ENCODE assay signal across 9 mouse cellular contexts in genomic region chr15:102987124-102987833, GRCm38 (mm10). TPM values are rescaled to one million over a fixed set of nuclear protein-coding genes. Genes with fewer than 3 reads are reported as not detected.
DNase-seq lines count a peak whose midpoint lies in the region; ATAC-seq lines count a peak whose summit lies in the region.
"Had no signal": no experiment of that assay in that cellular context is flagged by ENCODE, and none has a peak within 500 bp of the region (broad histone marks: within the 10 kb centered on the region; RNA-seq: fewer than 3 reads in every experiment).

No protein-coding gene starts in this region.

- WGBS in hindbrain, embryonic 12.5 days = 3% methylated on average over 21 of the region's 21 CpGs

- 0 out of 2 replicates have a peak, but pooled peaks cover 3% of the 10 kb centered on the region for H3K4me1 ChIP-seq in hindbrain, embryonic 12.5 days
- H3K4me1 ChIP-seq: midbrain, embryonic 12.5 days had no signal

- DNase-seq in Muller cell, postnatal 12 days (ENCODE audit: inconsistent ontology term) = peak; percentile 72
- peak; percentile 66 for DNase-seq in layer of hippocampus, adult 9-11 months
- DNase-seq in lung, postnatal 4 days = peak; percentile 86 to 92
- DNase-seq in right cerebral cortex, adult 18-20 months = peak; percentile 78
- peak; percentile 81 to 93 for DNase-seq in urinary bladder, adult 18-20 months (ENCODE audit: low spot score in 2 of 2)

- ATAC-seq in cerebellum, adult (ENCODE audit: insufficient number of reproducible peaks, low FRiP score, low TSS enrichment) = peak; percentile 52; the same call in 1 of the 2 replicates
- ATAC-seq in frontal cortex, adult (ENCODE audit: low TSS enrichment) = 0 out of 2 replicates have a peak, but pooled peaks have one; percentile 47
- peak; percentile 48 for ATAC-seq in hindbrain, embryonic 12.5 days (ENCODE audit: low FRiP score)

- H3K27me3 ChIP-seq in hindbrain, embryonic 12.5 days = peaks cover 100% of the 10 kb centered on the region

- no peak overlapping the region for H3K9ac ChIP-seq in hindbrain, embryonic 12.5 days
- H3K9ac ChIP-seq: midbrain, embryonic 12.5 days had no signal

- H3K36me3 ChIP-seq in hindbrain, embryonic 12.5 days = no peaks in the 10 kb centered on the region
- H3K36me3 ChIP-seq: midbrain, embryonic 12.5 days had no signal

- no peak overlapping the region for H3K4me2 ChIP-seq in hindbrain, embryonic 12.5 days (replicated peaks)
- H3K4me2 ChIP-seq: midbrain, embryonic 12.5 days had no signal

- H3K4me3 ChIP-seq in hindbrain, embryonic 12.5 days = no peak overlapping the region
- H3K4me3 ChIP-seq: midbrain, embryonic 12.5 days had no signal

- H3K27ac ChIP-seq in hindbrain, embryonic 12.5 days = no peak overlapping the region
- H3K27ac ChIP-seq: midbrain, embryonic 12.5 days had no signal

- no peaks in the 10 kb centered on the region for H3K9me3 ChIP-seq in hindbrain, embryonic 12.5 days (replicated peaks)
- H3K9me3 ChIP-seq: midbrain, embryonic 12.5 days had no signal

RNA-seq across cellular contexts. Expression of gene Hoxc8, which starts 3.1 kb away (rescaled TPM):
- not detected in 2 replicates for polyA plus RNA-seq in hindbrain, embryonic 12.5 days (2016; fragmentation: Nextera tagmentation; extraction: Ambion mirVana)
- polyA plus RNA-seq: midbrain, embryonic 12.5 days had no signal

RNA-seq across cellular contexts. Expression of gene Hoxc6, which starts 10.8 kb away (rescaled TPM):
- 2.1 and 2.3 TPM in 2 replicates for polyA plus RNA-seq in hindbrain, embryonic 12.5 days (2016; fragmentation: Nextera tagmentation; extraction: Ambion mirVana)
- polyA plus RNA-seq: midbrain, embryonic 12.5 days had no signal

RNA-seq across cellular contexts. Expression of gene Hoxc9, which starts 11.0 kb away (rescaled TPM):
- not detected in 2 replicates for polyA plus RNA-seq in hindbrain, embryonic 12.5 days (2016; fragmentation: Nextera tagmentation; extraction: Ambion mirVana)
- polyA plus RNA-seq: midbrain, embryonic 12.5 days had no signal

RNA-seq across cellular contexts. Expression of gene Hoxc5, which starts 20.0 kb away (rescaled TPM):
- 20.2 and 37.0 TPM in 2 replicates for polyA plus RNA-seq in hindbrain, embryonic 12.5 days (2016; fragmentation: Nextera tagmentation; extraction: Ambion mirVana)
- polyA plus RNA-seq: midbrain, embryonic 12.5 days had no signal

RNA-seq across cellular contexts. Expression of gene Hoxc10, which starts 20.7 kb away (rescaled TPM):
- not detected in 2 replicates for polyA plus RNA-seq in hindbrain, embryonic 12.5 days (2016; fragmentation: Nextera tagmentation; extraction: Ambion mirVana)
- polyA plus RNA-seq: midbrain, embryonic 12.5 days had no signal
